ENCODE assay signal across 17 mouse cellular contexts in genomic region chr7:92981864-92982263, GRCm38 (mm10).
DNase-seq lines count a peak whose midpoint lies in the region; ATAC-seq lines count a peak whose summit lies in the region.
"Had no signal": no experiment of that assay in that cellular context is flagged by ENCODE, and none has a peak within 500 bp of the region (broad histone marks: within the 10 kb centered on the region; RNA-seq: fewer than 3 reads in every experiment).

No protein-coding gene starts in this region.

- peaks cover 17% of the 10 kb centered on the region for H3K4me1 ChIP-seq in forebrain, embryonic 13.5 days
- H3K4me1 ChIP-seq: liver, embryonic 15.5 days had no signal

- no peaks in the 10 kb centered on the region for H3K36me3 ChIP-seq in forebrain, embryonic 13.5 days (ENCODE audit: poor library complexity, severe bottlenecking)
- H3K36me3 ChIP-seq: embryonic facial prominence, embryonic 13.5 days; forebrain, embryonic 10.5 days; limb, embryonic 12.5 days; liver, embryonic 15.5 days; midbrain, embryonic 13.5 days had no signal

- peak; percentile 40 to 59 for DNase-seq in cerebellum, postnatal 10 days
- no peak for DNase-seq in cerebellum, adult 9-11 months
- DNase-seq in kidney, adult 8-10 months = peak; percentile 9 to 15
- DNase-seq in kidney, postnatal 14 days = no peak
- peak; percentile 40 for DNase-seq in adrenal gland, postnatal 25 days
- peak; percentile 85 to 88 for DNase-seq in heart, postnatal 10 days
- DNase-seq: gastrocnemius, postnatal 36 days; right cerebral cortex, adult 18-20 months; thymus, postnatal 36 days had no signal

- no peak overlapping the region for H3K27ac ChIP-seq in forebrain, embryonic 13.5 days
- H3K27ac ChIP-seq: embryonic facial prominence, embryonic 13.5 days; forebrain, embryonic 10.5 days; limb, embryonic 12.5 days; liver, embryonic 15.5 days; midbrain, embryonic 13.5 days had no signal

- H3K4me2 ChIP-seq in forebrain, embryonic 13.5 days = no peak overlapping the region
- H3K4me2 ChIP-seq: embryonic facial prominence, embryonic 13.5 days; limb, embryonic 12.5 days; liver, embryonic 15.5 days; midbrain, embryonic 13.5 days had no signal

- no peaks in the 10 kb centered on the region for H3K9me3 ChIP-seq in forebrain, embryonic 13.5 days (replicated peaks)
- H3K9me3 ChIP-seq: embryonic facial prominence, embryonic 13.5 days; forebrain, embryonic 10.5 days; limb, embryonic 12.5 days; liver, embryonic 15.5 days; midbrain, embryonic 13.5 days had no signal

- H3K4me3 ChIP-seq in forebrain, embryonic 13.5 days = no peak overlapping the region
- H3K4me3 ChIP-seq: embryonic facial prominence, embryonic 13.5 days; forebrain, embryonic 10.5 days; limb, embryonic 12.5 days; liver, embryonic 15.5 days; midbrain, embryonic 13.5 days had no signal

- WGBS in forebrain, embryonic 13.5 days = 65% methylated on average over 2 of the region's 2 CpGs

- 0 out of 2 replicates have a peak, but pooled peaks cover 5% of the 10 kb centered on the region for H3K27me3 ChIP-seq in forebrain, embryonic 13.5 days
- H3K27me3 ChIP-seq: embryonic facial prominence, embryonic 13.5 days; limb, embryonic 12.5 days; liver, embryonic 15.5 days had no signal

- H3K9ac ChIP-seq in forebrain, embryonic 13.5 days = no peak overlapping the region
- H3K9ac ChIP-seq: embryonic facial prominence, embryonic 13.5 days; limb, embryonic 12.5 days; liver, embryonic 15.5 days; midbrain, embryonic 13.5 days had no signal

- ATAC-seq in forebrain, embryonic 13.5 days = no peak
- ATAC-seq: inflammation-experienced regulatory T-cells, adult 6 months; midbrain, embryonic 13.5 days; Patski had no signal

- intact Hi-C loops in heart, postnatal 10 days (cut with DNase I) = no loop called here

Comparison
In these comparisons a context has a peak if more than half of its experiments do, and no peak if none do; other contexts are left out.
1. DNase-seq: peak in cerebellum, postnatal 10 days (2 of 2), kidney, adult 8-10 months (2 of 2), adrenal gland, postnatal 25 days (single experiment) and heart, postnatal 10 days (2 of 2); none in cerebellum, adult 9-11 months (single experiment) and kidney, postnatal 14 days (single experiment).